Mouse (Mus musculus) testis, postnatal 10 days (tissue): Measurements from ENCODE around the gene Cinp.
"Not testable (repeated sequence)": the region's sequence is repeated elsewhere in the genome, so short reads cannot be mapped to it uniquely, and the experiment has no call there.

Experiments used
- DNase-seq: peaks from one replicate; pipeline ENCODE4 v3.0.0; 2021; ENCODE audit warnings: low spot score

The Cinp gene

DNA sequence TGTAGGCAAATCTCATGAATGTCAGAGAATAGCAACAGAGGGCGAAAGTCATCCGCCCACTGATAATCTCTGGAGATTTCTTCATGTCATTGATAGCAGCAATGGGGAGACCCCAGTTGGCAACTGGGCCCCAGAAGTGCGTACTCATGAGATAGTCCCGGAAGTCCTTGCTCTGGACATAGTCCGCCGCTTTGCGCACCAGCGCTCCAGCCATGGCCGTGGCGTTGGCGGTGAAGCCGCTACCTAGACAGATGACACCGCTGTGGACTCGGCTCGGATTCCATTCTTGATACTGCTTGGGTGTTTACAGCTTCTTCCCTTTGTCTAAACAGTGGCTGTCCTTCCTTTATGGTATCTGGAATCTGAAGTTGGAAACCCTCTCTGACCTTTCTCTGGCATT, 30.3 kb downstream of the Cinp start:
- not testable (repeated sequence) for DNase-seq

DNA sequence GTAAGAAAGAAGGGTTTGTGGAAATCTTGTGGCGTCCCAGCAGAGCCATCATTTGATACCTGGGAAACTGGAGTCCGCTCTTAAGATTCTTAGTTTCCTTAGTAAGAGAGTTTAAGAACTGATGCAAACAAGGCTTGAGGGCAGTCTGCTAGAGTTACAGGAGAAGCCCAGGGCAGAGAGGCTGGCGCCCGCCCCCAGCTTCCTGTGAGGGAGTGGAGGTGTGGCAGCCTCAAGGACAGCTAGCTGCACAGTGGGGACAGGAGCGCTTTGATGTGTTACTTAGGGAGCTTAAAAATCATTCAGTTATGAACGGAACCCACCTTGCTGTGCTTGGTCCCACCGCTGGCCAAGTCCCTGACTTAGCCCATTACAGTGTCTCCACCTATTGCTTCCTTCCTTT, 31.7 kb downstream of the Cinp start:
- DNase-seq: no peak

DNA sequence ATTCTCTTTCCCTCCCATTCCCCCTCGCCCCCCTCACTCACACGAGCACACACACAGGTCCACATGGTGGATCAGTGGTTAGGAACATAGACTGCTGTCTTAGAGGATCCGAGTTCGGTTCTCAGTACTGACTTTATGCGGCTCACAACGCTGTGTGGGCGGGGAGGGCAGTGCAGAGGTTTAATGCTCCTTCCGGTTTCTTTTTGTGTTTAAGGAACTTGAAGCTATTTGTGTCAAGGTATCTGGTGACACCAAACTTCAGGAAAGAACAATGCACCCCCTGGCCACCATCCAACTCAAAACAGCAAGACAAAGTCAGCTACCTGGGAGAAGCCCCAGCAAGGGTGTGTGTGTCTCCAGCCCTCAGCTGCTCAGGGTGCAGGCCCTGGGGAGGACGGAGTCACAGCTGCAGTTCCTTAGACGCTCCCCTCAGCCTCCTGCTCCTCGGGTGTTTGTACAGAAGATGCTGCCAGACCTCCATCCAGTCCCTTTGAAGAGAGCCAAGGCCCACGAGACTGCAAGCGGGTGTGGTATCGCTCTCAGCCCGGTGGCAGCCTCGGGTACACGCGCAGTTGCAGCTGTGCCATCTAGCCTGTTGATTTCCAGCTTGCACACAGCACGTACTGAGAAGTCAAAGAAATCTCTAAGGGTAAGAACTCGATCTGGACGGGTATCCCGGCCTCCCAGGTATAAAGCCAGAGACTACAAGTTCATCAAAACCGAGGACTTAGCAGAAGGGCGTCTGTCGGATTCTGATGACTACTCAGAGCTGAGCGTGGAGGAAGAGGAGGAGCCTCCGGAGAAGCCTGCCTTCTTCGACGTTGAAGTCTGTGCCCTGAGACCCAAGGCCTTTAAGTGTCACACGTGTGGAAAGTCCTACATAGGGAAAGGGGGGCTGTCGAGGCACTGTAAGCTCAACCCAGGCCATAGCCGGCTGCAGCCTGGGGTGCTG, 33.9 kb downstream of the Cinp start:
- no peak for DNase-seq

DNA sequence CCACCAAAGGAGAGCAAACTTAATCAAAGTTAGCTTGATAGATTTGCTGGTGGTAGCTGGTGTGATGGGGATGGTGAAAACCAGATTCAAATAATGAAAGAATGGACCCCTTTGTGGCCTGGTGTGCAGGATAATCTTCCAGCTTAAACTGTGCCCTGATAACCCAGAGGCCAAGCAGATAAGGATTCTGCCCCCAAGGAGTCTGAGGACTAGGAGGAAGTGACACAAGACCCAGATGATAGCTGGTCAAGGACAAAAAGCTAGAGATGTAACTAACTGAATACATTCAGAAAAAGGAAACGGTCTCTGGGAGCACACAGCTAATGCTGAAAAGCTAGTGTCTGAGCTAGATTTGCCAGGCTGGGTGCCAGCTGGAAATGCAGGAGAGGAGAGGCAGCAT, 37.0 kb downstream of the Cinp start:
- DNase-seq: no peak

DNA sequence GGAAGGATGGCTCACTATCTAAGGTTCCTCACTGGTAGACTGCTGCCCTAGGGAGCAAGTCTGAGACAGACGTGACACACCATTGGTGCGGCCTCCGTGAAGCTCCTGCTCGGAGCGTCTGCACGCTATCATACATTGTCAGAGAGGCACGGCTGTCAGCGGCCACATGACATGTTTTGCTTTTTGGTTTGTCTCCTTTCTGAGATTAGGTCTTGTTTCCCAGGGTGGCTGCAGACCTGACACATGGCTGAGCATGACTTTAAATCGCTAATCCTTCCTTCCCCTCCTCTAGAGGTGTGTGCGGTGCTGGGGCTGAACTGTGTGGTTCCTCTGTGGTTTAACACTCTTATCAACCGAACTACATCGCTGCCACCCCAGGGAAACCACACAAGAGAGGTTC, 37.5 kb downstream of the Cinp start:
- DNase-seq: no peak

DNA sequence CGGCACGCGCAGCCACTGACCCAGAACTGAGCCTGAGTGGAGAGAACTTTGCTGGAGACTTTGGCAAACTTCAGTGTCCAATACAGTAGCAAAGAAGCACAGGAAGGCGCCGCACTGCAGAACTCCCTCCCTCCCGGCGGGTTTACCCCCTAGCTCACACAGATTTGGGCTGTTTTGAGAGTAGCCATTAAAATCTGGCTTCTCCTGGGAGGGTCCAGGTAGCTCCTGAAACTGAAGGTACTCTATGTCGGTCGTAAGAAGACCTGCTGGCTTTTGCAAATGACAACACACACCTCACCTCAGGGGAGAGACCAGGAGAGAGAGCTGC, 38.1 kb downstream of the Cinp start:
- no peak for DNase-seq

DNA sequence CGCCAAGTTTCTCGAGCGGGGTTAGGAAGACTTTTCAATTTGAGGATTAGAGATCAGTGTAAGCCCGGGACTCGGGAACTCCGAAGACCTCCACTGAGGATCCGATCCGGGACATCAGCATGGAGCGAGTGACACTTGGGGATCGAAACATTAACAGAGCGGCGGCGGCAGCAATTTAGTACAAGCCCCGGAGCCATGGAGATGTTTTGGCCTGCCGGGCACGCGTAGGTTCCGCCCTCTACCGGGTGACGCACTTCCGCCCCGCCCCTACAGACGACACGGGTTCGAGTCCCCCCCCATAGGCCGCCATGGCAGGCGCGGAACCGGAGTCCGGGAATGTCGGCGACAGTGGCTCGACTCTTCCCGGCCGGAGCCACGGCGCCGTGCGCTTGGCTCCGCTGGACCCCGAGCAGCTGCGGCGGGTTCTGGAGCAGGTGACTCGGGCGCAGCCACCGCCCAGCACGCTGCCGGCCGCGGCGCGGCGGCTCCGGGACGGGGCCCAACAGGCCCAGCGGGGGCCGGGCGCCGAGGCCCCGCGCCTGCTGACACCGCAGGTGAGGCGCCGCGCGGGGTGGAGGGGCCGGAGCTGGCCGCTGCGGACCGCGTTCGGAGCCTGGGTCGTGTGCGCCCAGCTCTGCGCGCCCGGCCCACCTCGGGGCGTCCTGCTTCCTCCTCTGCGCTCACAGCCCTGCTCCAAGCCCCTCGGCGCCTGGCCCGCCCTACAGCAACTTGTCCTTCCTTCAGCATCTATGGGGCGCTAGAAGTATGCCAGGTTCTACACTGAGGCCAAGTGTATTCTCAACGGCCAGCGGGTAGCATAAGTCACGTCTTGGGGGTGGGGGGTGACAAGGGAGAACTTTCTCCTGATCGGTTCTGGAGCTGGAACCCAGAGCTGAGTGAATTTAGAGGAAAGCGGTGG, 38.7 kb downstream of the Cinp start, which contains the start of gene Zfp839:
Gene Zfp839, plus strand, starts transcription at position 244 of the 919 bp plus-strand sequence.
- peak; percentile 93 for DNase-seq

DNA sequence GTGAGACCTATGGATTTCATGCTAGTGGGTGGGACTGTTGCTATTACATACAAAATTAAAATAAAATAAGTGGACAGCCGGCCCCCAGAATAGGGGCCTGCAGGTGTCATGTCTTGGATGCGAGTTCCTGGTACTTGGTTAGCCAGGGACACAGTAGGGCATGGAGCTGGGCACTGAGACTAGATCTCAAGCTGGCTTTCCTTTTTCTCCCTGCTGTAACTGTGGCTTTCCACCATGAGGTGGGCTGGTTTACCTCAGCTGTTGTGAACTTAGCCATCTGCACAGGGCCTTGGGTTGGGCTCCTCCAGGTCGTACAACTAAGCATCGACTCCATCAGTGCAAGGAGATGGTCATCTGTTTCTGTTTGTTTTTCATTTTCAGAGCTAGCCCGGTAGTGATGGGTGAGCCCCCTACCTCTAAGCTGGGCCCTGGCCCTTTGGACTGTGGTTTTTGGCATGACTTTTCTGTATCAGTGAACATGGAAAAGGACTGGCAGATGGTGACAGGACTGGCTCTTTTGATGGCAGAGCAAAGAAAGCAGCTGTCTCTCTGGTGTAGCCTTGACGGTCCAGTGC, 42.7 kb downstream of the Cinp start:
- DNase-seq: no peak

DNA sequence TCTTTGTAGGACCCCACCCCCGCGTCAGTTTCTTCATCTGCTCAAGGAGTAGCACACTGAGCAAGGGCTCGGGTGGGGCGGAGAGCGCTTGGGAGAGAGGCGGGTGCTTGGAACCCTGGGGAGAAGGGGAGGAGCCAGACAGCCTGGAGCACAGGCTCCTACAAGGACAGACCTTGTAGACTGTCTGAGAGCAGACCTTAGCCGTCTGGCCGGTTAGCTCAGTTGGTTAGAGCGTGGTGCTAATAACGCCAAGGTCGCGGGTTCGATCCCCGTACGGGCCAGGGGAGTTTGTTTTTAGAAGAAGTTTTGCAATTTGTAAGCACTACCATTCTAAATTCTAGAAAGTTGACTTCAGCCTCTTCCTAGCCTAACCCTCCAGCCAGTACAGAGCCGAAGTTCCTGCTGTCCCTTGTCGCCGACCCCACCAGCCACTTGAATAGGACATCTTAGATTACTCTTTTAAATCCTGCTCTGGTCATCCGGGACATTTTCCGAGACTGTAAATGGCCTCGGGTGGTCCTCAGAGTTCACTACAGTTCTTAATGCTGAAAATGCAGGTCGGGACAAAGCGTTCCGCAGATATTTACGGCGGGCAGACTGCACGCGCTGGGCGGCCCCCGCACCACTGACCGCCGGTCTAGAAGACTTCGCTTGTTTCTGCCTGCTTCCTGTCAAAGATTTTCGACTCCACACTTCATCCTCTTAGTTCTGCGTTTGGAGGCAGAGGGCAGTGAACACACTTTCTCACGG, 43.6 kb downstream of the Cinp start:
- peak; percentile 92 for DNase-seq

DNA sequence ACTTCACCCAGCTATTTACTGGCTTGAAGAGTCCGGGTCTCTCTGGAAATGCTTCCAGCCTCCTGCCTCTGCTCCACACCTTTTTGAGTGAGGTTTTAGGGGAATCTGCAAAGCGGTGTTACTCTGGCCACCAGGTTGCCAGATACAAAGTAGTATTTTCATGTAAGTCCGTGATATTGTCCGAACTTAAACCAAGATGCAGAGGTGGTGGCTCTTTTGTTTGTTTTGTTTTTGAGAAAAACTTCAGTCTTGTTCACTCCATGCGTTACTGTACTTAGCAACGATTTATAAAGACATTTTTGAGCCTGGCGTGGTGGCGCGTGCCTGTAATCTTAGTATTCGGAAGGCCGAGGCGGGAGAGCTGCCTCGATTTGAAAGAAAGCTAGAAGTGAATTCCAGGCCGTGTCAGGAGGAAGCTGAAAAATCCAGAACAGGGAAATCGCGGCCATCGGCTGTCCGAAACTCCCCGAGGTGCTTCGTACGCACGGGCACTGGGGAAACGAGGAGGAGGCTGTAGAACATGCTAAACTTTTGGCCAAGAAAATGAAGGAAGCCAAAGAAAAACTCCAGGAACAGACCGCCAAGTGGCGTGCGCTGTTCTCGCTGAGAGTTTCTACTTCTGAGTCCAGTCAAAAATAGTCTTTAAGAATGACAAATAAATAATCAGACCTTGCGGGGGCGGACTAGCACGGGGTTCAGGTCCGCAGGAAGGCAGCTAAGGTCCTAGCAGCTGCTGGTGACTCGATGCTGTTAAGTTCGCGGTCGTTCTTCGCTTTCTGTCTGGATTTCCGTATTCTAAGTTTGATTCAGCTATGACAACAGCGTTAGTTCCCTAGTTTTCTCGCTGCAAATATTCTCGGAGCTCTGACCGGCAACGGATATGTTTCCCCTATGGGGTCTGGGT, 44.5 kb downstream of the Cinp start:
- DNase-seq: peak; percentile 69

DNA sequence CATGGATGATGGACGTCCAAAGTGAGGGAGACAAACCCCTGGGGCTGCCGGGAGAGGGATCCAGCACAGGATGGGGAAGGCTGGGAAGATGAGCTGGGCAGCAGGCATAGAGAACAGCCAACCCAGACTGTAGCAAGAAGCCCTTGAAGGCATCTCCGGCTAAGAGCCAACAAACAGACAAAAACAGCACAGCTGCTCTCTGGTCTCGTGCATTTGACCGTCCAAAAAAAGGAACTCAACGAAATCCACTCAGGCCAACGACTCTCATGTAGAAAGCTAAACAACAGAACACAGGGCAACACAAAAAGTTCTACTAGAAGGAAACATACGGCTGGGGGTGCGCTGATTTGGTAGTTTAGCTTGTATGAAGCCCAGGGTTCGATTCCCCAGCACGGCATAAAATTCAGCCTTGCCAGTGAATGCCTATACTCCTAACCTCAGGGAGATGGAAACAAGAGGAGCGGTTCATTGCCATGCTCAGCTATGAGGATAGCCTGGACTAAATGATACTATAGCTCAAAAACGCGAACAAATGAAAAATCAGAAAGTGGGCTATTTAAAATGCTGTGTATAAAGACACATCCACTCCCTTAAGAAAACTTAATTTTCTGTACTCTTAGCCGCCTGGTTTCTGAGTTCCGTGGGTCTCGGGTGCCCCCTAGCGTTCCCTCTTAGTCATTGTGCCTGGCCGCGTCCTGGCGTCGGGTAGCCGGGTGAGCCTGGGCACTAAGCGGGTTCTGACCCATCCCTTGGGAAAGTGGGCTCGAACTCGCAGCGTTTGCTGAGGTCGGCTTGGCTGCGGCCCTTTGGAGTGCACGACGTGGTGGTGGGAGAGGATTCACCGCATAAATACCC, 45.5 kb downstream of the Cinp start:
- peak; percentile 91 for DNase-seq

DNA sequence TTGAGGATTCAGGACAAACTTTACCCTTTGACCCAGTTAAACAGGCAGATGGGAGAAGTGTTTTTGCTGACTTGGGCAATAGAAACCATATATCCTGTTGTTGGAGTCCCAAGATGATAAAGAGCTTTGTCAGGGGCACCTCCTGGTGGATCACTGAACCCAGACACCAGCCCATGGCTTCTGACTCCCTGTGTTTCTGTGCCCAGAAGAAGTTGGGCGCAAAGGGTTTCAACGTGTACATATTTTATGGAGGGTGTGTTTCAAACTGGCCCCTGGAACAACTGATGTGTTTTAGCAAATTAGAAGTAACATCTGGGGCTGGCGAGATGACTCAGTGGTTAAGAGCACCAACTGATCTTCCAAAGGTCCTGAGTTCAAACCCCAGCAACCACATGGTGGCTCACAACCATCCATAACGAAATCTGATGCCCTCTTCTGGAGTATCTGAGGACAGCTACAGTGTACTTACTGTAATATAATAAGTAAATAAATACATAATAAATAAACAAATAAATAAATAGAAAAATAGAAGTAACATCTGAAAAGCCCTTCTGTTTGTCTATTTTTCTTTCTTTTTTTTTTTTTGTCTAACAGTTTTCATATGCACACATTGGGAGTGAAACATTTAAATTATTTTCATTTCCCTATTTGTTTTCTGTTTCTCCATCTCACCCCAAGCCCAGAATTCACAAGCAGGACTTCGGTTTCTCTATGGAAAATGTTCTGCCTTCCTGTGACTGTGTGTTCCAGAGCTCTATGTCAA, 47.0 kb downstream of the Cinp start:
- no peak for DNase-seq

DNA sequence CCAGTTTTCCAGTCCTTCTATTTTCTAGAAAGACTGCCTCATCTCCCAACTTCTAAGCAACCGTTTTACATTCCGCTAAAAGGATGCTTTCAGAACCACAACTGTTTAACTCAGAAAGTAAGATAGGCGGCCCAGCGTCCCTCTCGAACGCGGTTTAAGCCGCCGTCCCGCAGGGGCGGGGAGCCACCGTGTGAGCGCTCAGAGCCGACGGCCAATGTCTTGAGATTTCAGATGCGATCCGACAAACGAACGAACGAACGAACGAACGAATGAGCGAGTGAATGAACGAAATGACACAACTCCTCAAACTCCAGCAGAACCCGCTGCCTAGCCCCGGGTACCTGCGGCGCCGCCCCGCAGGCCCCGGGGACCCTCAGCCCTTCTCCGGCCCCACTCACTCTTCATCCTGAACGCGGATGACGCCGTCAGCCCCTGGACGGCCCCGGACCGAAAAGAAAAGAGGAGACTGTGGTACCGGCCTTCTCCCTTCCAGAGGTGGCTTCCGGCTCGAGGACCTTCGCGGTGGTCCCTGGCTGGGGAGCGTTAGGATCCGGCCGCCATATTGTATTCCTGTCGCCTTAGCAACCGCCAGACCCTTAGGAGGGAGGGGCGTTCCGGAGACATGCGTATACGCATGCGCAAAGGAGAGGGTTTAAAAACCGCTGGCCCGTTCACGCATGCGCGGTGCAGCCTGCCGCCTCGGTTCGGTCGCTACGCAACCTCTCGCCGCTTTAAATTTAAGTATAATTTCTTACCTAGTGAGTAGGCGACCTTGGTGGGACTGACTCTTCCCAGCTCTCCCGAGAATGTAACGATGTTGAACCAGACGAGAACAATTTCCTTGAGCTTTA, 48.4 kb downstream of the Cinp start, which contains the start of gene Mok:
Gene Mok, minus strand, starts transcription at position 592 of the 851 bp plus-strand sequence.
- peak; percentile 97 for DNase-seq

DNA sequence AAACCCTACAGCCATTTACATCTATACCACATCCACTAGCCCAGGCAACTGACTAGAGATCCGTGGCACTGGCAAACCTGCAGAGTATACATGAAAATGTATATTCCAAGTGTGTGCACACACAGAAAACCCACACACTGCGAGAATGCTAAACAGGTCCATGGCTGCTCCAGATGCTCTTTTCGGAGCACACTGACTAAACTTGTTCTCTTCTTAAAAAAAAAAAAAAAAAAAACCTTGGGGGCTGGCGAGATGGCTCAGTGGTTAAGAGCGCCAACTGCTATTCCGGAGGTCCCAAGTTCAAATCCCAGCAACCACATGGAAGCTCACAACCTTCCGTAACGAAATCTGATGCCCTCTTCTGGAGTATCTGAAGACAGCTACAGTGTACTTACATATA, 51.1 kb downstream of the Cinp start:
- DNase-seq: no peak

DNA sequence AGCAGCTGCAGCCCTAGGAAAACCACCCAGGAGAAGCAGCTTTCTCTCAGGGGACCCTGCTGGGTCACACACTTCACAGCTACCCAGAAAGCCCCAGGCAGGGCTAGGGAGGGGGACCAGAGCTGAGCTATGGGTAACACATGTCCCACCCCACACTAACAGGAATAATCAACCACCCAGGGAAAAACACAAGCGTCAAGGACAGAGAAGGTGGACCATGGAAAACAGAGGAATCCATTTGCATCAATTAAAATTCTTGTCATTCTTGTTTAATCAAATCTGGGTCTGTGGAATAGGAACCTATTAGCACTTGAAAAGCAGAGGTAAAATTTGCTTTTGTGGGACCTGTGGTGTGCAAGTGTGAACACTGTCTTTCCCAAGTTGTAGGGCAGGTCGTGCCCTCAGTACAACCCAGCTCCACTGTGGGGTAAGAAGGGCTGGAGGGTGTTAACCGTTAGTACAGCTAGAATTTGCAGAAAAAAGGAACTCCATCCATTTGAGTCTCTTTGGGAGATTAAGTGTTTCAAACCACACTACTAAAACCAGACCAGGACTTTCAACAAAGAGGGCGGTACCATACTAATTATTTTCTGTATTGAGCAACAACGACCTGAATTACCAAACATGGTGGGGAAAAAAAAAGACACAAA, 51.6 kb downstream of the Cinp start:
- DNase-seq: no peak

DNA sequence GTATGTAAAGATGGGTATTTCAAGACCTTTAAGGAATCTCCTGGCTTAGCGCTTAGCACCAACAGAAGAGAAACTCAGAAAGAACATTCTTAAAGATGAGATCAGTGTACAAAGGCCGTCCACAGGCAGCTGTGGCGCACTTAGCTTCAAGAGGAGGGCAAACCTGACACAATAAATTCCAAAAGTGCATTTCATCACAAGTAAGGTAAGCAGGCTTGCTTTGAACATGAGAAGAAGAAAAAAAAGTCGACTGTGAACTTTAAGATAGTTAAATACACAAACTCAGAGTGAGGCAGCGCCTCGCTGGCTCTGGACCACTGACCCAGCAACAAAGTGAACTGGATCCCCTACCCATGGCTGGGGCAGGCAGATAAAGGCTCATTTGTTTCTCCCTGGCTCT, 52.2 kb downstream of the Cinp start:
- DNase-seq: no peak

DNA sequence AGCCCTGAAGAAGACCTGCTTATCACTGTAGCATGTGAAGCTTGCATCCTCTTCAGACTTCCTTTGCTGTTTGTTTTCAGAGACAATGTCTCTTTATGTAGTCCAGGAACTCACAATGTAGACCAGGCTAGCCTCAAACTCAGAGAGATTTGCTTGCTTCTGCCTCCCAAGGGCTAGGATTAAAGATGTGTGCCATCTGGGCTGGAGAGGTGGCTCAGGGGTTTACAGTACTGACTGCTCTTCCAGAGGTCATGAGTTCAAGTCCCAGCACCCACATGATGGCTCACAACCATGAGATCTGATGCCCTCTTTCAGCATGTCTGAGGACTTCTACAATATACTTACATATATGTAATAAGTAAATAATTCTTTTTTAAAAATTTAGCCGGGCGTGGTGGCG, 53.8 kb downstream of the Cinp start:
- DNase-seq: no peak
